Mouse (Mus musculus) lung, adult 18-20 months (tissue): ENCODE results near the gene Pitpnm1.
A peak's percentile ranks its signal among the peaks of the same experiment; 100 is the strongest.

ENCODE experiments used
- DNase-seq, 2 experiments: peaks; one replicate each; pipeline ENCODE4 v3.0.0; 2022; ENCODE audit warnings: mixed read lengths in 2 of 2

Pitpnm1 gene

DNA sequence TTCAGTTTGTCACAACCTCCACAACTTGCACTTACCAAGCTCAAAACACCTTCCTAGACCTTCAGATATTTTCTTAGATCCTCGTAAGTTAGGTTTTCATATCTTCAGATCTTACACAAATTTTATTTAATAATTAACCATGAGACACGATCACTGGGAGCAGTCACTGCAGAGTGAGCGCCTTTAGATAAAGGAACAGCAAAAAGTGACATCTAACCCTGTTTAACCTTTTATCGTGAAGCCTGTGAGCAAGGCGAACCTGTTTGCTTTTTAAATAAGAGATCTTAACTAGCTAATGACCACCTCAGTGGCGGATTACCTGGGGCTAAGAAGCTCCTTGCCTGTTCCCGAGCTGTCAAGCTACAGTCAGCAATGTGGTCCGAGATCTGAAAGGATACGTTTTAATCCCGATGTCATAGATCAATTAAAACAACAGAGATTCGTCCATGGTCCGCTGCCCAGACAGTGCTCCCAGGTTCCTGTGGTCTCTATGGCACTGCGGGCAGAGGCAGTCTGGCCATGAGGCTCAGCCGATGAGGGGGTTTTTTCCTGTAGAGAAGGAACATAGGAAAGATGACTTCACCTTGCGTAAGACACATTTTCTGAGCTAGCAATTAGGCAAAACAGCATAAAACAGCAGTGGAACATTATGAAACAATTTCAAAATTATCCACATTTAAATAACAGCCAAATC lies 30.9 kb upstream of the Pitpnm1 start:
- no peak for DNase-seq

DNA sequence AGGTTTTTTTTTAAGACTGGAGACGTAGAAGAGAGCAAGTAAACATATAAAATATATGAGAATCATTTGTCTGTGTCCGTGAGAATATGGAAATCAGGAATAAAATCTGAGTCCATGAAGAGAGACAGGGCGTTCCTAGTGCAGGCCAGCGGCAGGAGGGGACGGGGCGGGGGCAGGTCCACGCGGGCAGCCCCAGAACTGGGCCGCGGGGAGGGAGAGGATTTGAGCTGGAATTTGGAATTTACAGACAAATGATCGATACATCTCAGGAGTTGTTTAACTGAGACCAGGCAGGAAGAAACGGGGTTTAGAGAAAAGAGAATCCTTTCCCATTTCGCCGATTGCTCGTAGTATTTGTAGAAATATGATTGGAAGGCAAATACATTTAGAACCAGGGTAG lies 29.5 kb upstream of the Pitpnm1 start:
- no peak for DNase-seq

DNA sequence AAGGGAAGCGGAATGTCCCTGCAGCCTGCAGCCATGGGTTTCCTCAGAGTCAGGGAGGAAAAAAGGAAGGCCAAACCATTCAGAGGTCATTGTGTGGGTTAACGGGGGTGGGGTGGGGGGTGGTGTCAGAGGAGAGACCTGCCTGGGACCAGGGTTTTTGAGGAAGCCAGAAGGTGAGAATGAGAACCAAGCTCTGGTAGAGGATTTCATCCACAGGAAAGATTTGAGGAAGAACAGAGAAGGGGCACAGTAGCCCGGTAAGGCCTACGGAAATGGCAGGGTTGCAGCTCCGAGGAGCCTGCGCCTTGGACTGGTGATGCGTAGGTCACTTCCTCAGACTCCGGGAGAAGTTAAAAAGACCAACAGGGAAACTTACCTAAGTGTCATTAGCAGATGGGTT lies 29.0 kb upstream of the Pitpnm1 start:
- no peak for DNase-seq

DNA sequence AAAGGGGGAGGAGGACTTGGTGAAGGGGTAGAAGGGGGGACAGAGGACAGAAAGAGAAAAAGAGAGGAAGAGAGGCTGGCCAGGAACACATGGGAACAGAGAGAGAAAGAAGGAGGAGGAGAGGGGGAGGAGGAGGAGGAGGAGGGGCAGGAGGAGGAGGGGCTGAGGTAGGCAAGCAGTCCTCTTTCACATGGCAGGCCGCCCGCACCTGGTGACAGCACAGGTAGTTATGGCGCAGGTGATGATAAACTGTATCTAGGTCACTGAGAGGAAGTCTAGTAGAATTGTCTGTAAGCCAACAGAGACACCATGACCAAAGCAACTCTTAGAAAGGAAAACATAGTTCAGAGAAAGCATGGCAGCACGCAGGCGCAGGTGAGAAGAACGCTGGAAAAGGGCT lies 28.4 kb upstream of the Pitpnm1 start:
- no peak for DNase-seq

DNA sequence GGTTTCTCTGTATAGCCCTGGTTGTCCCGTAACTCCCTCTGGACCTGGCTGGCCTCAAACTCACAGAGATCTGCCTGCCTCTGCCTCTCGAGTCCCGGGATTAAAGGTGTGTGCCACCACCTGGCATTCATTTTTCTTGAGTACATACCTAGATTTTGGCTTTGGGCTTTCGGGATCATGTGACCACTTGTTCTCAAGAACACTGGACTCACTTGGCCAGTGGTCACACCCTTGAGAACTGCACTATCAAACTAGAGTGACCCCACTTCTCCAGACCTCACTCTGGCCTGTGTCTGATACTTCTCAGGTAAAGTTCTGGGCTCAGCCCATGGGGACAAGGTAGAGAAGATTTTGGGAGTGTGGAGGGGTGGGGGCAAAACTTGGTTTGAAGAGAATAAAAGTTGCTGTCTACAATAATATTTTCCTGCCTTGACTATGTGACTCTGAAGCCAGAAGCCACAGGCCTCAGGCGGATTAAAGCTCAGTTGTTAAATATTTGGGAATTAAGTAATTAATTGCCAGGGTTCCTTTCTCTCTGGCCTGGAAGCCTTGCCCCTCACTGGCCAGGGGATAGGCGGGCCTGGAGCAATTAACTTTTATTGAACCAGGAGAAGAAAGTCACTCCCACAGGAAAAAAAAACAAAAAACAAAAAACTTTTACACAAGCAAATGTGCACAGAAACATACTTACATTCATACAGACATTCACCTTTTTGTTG lies 26.9 kb upstream of the Pitpnm1 start:
- peak in 1 of 2 experiments; percentile 42 for DNase-seq

DNA sequence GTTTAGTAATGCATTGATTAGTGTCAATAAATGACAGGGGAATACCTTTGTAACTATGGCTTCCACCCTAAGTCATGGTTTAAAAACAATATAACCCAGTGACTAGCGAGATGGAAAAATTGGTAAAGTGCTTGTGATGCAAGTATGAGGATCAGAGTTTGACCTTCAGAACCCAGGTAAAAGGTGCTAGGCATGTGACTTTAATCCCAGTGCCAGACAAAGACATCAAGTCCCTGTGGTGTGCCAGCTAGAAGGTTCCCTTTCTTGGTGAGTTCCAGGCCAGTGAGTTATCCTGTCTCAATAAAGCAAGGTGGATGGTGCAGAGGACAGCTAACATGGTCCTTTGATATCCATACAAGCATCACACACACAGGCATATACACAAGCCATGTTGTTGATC lies 24.3 kb upstream of the Pitpnm1 start:
- no peak for DNase-seq

DNA sequence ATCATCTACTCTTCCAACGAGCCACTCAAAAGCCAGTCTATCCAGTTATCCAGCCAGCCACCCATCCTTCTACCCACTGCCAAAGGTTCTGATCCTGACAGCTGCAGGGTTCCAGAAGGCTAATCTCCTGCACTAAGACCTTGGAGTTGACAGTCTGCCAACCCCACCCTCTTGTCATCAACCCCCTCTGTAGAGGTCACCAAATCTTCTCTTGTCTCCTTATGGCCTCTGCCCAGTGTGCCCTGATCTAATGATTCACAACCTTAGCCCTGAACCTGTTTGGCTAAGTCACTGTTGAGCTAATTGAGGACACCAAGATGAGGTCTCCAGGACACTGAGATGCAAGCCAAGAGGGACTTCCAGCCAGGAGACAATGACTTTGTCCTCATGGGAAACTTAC lies 20.2 kb upstream of the Pitpnm1 start:
- no peak for DNase-seq

DNA sequence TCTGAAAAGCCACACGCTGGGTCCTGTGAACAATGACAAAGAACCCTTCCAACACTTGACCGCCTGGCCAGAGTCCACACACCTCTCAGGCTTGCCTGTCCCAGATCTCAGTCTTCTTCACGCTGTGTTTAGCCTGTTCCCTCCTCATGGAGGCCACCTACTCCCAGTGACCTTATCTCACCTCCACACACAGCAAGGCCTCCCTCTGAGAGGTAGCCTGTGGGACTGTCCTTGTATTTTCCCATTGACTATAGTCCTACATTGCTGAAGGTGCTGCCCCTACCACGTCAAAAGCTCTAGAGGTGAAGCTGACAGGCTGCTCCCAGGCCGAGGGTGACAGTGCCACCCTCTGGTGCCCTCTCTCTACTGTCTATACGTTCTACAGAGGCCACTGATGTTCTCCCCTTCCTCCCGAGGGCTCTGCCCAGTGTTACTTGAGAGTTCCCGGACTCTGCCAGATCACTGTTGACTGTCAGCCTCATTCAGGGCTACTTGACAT lies 19.2 kb upstream of the Pitpnm1 start:
- no peak for DNase-seq

DNA sequence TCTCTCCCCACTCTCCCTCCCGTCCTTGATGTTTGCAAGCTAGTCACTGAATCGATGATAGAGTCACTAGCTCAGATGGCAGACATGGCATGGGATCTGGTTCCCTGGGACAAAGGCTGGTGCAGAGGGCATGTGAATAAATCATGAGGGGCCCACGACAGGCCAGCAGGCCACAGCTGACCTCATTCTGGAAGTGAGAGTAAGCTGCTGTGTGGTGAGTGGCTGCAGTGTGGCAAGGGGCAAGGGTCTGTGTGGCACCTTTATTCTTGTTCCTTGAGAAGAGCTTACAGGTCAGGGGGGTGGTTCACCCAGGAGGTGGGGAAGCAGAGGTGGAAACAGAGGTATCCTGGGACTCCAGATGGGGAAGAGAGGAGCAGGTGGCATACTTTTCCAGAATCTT lies 18.4 kb upstream of the Pitpnm1 start, which contains the start of gene Cabp2:
Gene Cabp2 (plus strand): TSS at position 185 of the 400 bp plus-strand sequence.
- no peak for DNase-seq

DNA sequence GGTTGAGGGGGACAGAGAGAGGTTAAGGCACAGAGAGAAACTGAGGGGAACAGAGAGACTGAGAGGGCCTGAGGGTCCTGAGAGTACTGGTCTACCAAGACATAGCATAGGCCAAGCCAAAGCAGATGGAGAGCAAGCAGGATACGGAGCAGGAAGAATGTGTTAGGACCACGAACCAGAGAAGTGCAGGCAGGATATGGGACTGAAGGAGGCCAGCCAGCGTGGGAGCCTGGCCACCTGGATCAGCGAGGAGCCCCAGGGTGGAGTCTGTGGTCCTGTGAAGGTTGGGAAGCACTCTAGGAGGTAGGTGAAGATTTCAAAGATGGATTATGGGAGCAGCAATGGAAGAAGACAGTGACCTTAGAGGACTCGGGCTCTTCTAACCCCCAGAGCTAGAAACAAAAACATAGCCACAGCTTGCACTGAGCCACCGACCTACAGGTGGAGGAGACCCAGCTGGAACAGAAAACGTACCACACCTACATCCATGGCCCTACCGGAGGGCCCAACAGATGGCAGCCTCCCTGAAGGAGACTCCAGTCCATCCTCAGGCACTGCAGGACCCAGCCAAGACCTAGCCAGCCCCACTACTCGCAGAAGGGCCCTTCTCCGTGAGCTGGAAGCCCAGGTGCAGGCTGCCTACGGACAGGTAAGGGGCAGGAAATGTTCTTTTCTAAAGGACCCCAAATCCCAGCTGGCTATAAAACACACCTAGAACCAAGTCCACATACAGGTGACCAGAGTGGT lies 17.4 kb upstream of the Pitpnm1 start:
- DNase-seq, result no peak

DNA sequence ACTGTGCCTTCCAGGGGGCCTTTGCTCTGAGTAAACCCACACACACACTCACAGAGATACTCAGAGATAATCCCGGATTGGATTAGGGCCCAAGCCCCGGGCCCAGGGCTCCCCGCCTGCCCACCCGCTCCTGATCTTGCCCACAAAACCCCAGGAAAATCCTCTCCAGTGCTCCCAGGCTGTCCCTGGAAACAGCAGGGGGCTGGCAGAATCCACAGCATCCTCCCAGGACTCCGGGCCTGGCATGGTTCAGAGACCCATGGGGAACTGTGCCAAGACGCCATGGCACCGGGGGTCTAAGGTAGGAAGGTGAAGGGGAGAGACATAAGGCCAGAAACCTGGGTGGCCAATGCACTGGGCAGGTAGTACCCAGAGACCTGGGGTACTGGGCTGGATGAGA lies 16.5 kb upstream of the Pitpnm1 start:
- DNase-seq, result no peak

DNA sequence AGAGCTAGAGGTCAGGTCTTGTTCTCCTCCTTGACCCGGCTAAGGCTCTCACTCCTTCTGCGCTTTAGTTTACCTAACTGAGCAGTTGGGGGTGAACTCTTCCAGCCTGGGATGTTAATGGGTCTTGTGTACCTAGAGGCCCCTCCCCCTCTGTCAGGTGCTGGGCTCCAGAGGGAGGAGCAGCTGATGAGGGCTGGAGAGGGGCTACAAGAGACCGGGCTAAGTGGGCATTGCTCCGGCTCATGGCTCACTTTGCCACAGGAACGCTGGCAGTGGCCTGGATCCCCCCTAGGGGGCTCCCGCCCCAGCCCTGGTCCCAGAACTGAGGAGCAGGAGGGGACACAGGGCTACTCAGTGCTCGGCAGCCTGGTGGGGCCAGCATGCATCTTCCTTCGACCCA lies 16.0 kb upstream of the Pitpnm1 start:
- DNase-seq, result no peak

DNA sequence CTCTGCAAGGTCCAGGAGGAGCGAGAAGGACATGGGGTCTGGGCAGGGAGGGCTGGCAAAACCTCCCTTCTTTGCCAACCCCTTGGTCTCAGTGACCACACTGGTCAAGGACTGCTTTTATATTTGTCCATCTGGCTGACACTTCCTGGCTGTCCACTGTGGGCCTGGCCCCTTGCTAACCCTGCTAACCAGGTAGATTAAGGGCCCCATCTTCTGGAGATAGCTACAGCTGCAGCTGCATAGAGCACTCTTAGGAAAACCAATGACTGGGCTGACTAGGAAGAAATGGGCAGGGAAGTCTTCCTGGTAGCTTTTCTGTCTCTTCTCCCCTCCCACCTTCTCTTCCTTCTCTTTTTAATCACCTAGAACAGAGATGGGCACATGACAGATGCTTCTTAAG lies 14.8 kb upstream of the Pitpnm1 start:
- no peak for DNase-seq

DNA sequence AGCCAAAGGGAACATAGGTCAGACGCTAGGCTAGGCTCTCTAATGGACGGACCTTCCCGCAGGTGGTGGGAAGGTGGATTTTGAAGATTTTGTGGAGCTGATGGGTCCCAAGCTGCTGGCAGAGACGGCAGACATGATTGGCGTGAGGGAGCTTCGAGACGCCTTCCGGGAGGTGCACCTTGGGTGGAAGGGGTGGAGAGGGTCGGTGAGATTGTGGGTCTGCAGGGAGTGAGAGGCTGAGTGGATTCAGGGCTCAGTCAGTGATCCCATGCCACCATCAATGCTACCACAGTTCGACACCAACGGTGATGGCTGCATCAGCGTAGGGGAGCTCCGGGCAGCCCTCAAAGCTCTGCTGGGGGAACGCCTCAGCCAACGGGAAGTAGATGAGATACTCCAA lies 13.6 kb upstream of the Pitpnm1 start:
- DNase-seq, result no peak

DNA sequence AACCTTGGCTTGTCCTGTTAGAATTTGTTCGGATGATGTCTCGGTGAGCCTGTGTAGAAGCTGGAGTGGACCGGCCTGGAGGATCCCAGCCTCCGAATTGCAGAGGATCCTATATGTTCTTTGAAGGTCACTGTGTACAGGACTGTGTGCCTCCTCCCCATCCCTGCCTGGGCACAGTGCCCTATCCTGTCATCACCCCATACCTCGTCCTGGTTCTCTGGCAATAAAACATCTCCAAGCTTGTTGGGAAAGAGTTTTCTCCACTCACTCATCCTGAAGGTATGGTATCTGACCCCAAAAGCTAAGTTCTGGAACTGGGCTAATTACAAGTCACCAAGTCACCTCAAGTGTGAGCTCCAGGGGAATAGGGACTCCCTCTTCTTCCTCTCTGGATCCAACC lies 12.7 kb upstream of the Pitpnm1 start:
- DNase-seq, result no peak

DNA sequence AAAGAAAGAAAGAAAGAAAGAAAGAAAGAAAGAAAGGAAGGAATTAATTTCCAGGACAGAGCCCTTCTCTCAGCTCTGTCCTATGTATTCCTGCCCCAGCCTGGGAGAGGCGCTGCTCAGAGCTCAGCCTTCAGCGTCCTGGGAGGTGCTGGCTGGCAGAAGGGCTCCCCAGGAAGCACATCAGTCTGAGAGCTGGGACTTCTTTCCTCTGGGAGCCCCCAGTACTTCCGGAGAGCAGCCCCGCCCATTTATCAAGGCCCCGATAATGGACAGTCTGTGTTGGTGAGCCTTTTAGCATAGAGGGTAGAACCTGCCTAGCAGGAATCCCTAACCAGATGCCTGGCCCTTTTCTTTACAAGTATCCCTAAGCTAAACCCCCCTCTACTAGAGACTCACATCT lies 11.7 kb upstream of the Pitpnm1 start:
- no peak for DNase-seq

DNA sequence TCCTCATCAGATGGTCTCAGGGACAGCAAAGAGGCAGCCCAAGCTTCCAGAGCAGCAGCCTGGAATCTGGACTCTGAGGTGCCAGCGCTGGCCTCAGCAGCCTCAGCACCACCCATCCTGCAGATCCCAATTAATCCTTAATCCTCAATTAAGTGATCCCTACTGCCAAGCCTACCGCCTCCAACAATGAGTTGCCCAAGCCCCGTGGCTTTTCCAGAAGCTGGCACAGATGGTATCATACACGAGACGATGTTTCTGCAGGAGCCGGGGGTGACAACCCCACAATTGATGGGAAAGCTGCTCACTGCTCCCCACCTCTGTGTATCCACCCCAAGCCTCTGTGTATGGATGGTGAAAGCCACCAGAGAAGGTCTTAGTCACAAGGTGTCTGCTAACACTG lies 10.7 kb upstream of the Pitpnm1 start:
- no peak for DNase-seq

DNA sequence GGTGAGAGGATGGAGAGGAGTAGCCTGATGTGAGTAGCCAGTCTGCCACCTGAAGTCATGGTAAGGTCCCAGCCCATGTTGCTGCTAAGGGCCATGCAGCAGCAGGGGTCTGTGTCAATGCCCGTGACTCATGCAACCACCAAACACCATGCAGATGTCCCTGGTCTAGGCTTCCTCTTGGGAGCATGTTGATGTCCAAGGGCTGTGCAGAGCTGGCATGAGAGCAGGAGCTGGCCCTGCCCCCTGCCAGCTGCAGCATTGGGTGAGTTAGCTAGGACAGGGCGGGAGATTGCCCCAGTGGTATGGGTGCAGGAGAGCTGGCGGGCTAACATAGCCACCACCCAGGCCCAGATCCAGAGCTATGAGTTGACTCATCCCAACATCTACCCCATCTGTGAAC lies 9.4 kb upstream of the Pitpnm1 start:
- DNase-seq, result no peak

DNA sequence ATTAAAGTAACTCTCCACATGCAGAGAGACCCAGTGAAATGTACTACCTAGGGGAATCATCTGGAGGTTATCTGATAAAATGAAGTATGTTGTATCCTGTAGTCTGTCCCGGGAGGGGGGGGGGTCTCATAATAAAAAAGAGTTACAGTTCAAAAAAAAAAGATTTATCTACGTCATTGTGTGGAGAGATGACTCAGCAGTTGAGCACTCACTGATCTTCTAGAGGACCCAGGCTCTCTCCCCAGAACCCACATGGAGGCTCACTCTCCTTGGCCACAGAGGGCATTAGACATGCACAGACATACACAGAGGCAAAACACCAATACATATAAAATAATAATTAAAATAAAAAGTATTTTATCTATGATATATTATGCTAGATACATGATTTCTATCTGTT lies 8.4 kb upstream of the Pitpnm1 start:
- DNase-seq, result no peak

DNA sequence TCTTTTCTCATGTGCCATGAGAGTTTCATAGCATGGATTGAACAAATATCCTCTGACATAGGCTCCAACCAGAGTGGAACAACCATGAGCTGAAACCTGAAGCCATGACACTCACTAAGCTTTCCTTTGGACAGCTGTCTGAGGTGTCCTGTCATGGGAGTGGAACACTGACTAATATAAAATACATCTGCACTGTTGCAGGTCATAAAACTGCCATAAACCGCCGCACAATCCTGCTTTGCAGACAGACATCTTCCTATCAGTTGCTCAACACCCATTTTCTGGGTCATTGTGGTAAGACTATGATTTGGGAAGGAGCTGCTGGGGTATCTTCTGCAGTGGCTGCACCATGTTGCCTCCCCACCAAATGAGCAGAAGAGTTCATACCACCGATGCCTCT lies 7.0 kb upstream of the Pitpnm1 start:
- no peak for DNase-seq

DNA sequence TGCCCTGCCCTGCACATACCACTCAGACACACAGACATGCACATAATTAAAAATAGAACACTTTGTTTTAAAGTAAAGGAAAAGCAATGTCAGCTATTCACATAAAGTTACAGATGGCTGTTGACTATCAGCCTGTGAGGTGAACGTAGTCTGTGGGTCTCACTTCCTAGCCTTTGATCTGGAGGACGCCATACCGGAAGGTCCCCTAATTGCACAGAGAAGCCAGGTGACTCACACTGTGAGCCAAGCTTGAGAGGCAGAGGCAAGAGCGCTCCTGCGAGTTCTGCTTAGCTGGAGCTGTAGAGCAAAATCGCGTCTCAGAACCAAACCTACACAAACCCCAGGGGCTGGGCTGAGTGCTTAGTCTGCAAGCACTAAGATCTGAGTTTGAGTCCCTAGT lies 6.0 kb upstream of the Pitpnm1 start:
- no peak for DNase-seq

DNA sequence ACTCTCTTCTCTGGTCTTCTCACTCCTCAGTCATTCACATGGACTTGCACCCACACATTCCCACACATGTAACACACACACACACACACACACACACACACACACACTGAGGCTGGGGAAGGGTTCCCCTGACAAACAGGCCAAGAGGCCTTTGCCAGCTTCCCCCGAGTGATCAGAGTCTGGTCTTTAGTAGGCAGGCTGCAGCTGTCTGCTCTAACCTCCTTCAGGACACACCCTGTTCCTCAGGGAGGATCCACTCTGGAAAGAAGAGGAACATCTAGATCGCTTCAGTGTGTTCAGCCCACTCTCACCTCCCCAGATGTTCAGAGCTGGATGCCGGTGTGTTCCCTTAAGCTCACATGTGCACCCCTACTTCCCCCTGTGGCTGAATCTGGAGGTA lies 5.5 kb upstream of the Pitpnm1 start:
- DNase-seq, result no peak

DNA sequence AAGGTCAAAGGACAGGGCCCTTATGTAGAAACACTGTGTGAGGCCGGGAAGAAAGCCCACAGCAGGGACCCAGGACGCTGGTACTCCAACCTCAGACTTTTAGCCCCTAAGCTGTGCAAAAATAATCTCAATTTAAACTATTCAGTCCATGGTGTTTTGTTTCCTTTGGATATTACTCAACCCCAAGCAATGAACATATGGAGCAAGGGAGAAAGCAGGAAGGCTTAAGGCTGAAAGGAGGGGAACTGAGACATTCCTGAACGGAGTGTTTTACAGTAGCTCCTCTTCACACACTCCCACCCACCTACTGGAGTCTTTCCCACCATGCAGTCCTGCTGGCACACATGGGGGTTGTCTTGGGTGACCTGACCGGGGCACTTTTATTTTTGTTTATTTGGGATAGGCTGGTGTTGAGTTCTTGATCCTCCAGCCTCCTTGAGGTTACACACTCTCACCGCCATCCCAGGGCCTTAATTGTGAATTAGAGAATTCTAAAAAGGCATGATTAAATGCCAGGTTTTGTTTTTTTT lies 5.0 kb upstream of the Pitpnm1 start:
- DNase-seq, result no peak

DNA sequence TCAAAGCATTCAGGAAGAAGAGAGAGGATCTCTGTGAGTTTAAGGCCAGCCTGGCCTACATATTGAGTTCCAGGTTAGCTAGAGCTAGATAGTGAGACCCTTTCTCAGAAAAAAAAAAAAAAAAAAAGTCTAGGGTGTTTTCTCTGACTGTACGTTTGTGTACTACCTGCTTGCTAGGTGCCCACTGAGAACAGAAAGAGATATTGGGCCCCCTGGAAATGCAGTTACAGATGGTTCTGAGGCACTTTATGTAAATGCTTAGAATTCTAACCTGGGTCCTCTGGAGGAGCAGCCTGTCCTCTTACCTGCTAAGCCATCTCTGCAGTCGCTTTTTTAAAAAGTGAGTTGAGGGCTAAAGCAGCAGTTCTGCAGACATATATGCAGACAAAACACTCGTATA lies 4.0 kb upstream of the Pitpnm1 start:
- DNase-seq, result no peak
